Mouse (Mus musculus): Measurements from ENCODE around the gene Pkm.

- peak; percentile 32 for TF ChIP-seq CTCF (IDR thresholded peaks at IDR 0.05; ENCODE audit: low read depth)
- TF ChIP-seq EP300 (IDR thresholded peaks at IDR 0.05; ENCODE audit: low read depth), result peak; percentile 75; the same call in 1 of the 2 replicates
These were observed at the start of gene Pkm for GRCm38 (mm10) chr9:59655958-59656634.
